Mouse (Mus musculus) hindbrain, embryonic 16.5 days (tissue): ENCODE data around the gene A830018L16Rik. TPM values are rescaled to one million over a fixed set of nuclear protein-coding genes. Genes with fewer than 3 reads are reported as not detected.
A peak's percentile ranks its signal among the peaks of the same experiment; 100 is the strongest.

Experiments
- ATAC-seq: fragments of 200-750 bp; cut with Nextera tagmentation; 2 replicates; pipeline ENCODE4 v1.8.0; 2017; ENCODE audit warnings: moderate TSS enrichment, moderate library complexity
- H3K27ac ChIP-seq: fragments of 300-500 bp; sonication (generic); 2 replicates; pipeline ENCODE4 v1.5.1; 2014; ENCODE audit warnings: low read depth, mild to moderate bottlenecking, control low read depth, low read length, moderate library complexity
- H3K27me3 ChIP-seq: fragments of 300-500 bp; sonication (generic); replicated peaks from 2 replicates; pipeline ENCODE4 v1.6.1; 2014; ENCODE audit warnings: low read length; ENCODE audit not compliant: control insufficient read depth, insufficient read depth
- H3K36me3 ChIP-seq: fragments of 300-500 bp; sonication (generic); 2 replicates; pipeline ENCODE4 v1.6.1; 2014; ENCODE audit warnings: mild to moderate bottlenecking, low read length, moderate library complexity, mixed read lengths; ENCODE audit not compliant: control insufficient read depth, insufficient read depth
- H3K4me1 ChIP-seq: fragments of 300-500 bp; sonication (generic); 2 replicates; pipeline ENCODE4 v1.6.1; 2014; ENCODE audit warnings: low read depth, low read length; ENCODE audit not compliant: control insufficient read depth, insufficient read depth
- H3K4me2 ChIP-seq: fragments of 300-500 bp; sonication (generic); 2 replicates; pipeline ENCODE4 v1.6.1; 2014; ENCODE audit warnings: mild to moderate bottlenecking, low read length, control low read depth, moderate library complexity
- H3K4me3 ChIP-seq: fragments of 300-500 bp; sonication (generic); 2 replicates; pipeline ENCODE4 v1.5.1; 2014; ENCODE audit warnings: mild to moderate bottlenecking, low read length, control low read depth, moderate library complexity
- H3K9ac ChIP-seq: fragments of 300-500 bp; sonication (generic); 2 replicates; pipeline ENCODE4 v1.6.1; 2014; ENCODE audit warnings: low read depth, mild to moderate bottlenecking, control low read depth, low read length, moderate library complexity
- H3K9me3 ChIP-seq: fragments of 300-500 bp; sonication (generic); 2 replicates; pipeline ENCODE4 v1.6.1; 2014; ENCODE audit warnings: mild to moderate bottlenecking, low read length, moderate library complexity; ENCODE audit not compliant: control insufficient read depth
- WGBS: fragments of 180-500 bp; shearing (Covaris S2); extraction: QIAGEN DNeasy Blood & Tissue Kit; methylation state at CpG from one replicate; pipeline ENCODE4 v1.1.7; 2014; 5-methylcytosine and 5-hydroxymethylcytosine counted together
- polyA plus RNA-seq: library from polyadenylated mRNA; unstranded; fragments of >200 nt; fragmentation: Nextera tagmentation; extraction: Ambion mirVana; gene quantifications from 2 replicates; pipeline ENCODE4 v1.2.1, GENCODE M21; 2015

A830018L16Rik gene
- polyA plus RNA-seq, 1 experiment from 2014 or later, result 12.9 TPM

DNA sequence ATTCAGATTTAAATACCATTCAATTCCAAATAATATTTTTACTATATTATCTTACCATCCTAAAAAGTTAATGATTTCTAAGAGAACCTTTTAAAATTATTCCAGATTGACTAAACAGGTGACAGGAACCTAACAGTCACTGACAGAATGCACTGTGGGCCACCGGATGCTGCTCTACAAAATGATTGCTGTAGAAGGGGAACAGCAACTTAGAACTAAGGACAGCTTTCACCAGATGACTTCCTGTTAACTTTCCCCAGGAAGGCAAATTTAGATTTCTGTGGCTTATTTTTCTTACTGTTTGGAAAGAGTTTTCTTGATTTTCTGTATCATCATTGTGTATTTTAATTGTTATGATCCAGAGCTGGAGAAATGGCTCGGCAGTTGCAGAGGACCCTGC lies 156.4 kb downstream of the A830018L16Rik start:
- Histone ChIP-seq H3K4me3 (no peak overlapping the region), H3K4me1 (no peaks in the 10 kb centered on the region), H3K4me2 (no peak overlapping the region), H3K27me3 (no peaks in the 10 kb centered on the region), H3K9me3 (no peaks in the 10 kb centered on the region), H3K36me3 (no peaks in the 10 kb centered on the region), H3K9ac (no peak overlapping the region), H3K27ac (no peak overlapping the region)
- 92% methylated on average over 2 of the region's 2 CpGs for WGBS
- ATAC-seq, result no peak

DNA sequence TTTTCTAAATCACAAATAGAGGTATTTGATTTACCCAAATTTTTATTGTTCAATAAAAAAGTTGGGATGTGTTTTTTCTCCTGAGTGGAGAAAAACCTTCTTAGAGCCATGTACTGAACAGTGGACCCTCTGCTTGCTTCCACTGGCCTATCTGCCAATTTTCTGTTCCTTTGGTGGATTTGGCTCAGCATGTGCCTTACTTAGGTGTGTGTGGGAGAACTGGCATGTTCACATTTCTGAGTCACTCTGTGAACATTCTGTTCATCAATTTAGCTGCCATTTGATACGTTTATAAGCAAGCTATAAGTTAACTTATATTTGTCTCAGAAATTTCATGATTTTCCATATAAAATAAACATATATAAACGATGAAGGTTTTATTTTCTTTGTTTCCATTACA lies 159.6 kb downstream of the A830018L16Rik start:
- H3K4me3 ChIP-seq, result no peak overlapping the region
- no peaks in the 10 kb centered on the region for H3K4me1 ChIP-seq
- 86% methylated on average over 2 of the region's 2 CpGs for WGBS
- H3K27ac ChIP-seq, result no peak overlapping the region
- no peak overlapping the region for H3K9ac ChIP-seq
- no peak overlapping the region for H3K4me2 ChIP-seq
- no peaks in the 10 kb centered on the region for H3K27me3 ChIP-seq
- no peaks in the 10 kb centered on the region for H3K9me3 ChIP-seq
- no peaks in the 10 kb centered on the region for H3K36me3 ChIP-seq
- ATAC-seq, result no peak

DNA sequence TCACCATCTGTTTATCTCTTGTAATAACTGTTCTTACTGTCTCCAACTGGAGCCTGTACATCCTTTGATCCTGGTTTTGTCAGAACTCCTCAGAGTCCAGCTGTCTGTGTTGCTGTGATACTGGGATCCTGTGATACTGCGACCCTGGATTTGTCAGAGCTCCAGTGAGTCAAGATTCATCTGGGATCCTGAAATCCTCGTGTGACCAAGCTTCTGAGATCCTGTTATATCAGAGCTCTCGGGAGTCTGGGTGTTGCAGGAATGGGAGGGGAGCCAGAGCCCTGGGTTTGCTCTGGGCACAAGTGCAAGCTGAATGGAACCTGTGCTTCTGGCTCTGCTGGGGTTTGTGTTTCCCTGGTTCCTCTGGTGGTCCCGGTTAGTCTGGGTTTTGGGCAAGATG lies 166.1 kb downstream of the A830018L16Rik start:
- Histone ChIP-seq H3K9me3 (no peaks in the 10 kb centered on the region), H3K4me3 (no peak overlapping the region), H3K4me1 (no peaks in the 10 kb centered on the region), H3K4me2 (no peak overlapping the region), H3K36me3 (no peaks in the 10 kb centered on the region), H3K27me3 (no peaks in the 10 kb centered on the region), H3K27ac (no peak overlapping the region), H3K9ac (no peak overlapping the region)
- 75% methylated on average over 4 of the region's 4 CpGs for WGBS
- no peak for ATAC-seq

DNA sequence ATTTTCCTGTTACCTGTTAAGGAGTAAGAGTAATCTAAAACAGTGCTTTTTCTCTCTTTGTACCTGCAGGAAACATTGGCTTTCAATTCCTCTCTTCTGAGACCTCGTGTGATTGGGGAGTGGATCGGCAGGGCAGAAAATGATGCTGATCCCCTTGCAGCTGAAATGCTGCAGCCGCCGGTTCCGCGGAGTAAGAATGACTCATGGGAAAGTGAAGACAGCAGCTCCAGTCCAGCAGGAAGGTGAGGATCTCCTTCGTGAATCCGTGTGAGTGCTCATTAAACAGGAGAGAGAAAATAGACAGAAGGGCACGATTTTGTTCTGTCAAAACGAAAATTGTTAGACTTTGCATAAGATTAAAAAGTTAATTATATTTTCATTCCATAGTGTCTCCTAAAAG lies 174.4 kb downstream of the A830018L16Rik start:
- 82% methylated on average over 10 of the region's 10 CpGs for WGBS

DNA sequence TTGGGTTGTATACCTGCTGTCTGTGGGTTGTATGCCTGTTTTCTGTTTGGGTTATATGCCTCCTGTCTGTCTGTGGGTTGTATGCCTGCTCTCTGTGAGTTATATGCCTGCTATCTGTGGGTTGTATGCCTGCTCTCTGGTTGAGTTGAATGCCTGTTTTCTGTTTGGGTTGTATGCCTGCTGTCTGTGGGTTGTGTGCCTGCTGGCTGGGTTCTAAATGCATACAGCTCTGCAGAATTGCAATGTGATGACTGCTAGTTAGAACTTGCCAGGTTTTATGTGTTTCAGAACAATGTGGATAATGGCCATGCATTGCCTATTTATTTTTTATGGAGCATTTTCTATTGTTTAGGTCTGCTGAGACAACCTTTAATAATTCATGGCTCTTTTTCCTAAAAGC lies 236.2 kb downstream of the A830018L16Rik start:
- H3K9ac ChIP-seq, result no peak overlapping the region
- H3K27ac ChIP-seq, result no peak overlapping the region
- H3K9me3 ChIP-seq, result no peaks in the 10 kb centered on the region
- no peaks in the 10 kb centered on the region for H3K27me3 ChIP-seq
- no peaks in the 10 kb centered on the region for H3K4me1 ChIP-seq
- no peak overlapping the region for H3K4me2 ChIP-seq
- H3K36me3 ChIP-seq, result no peaks in the 10 kb centered on the region
- ATAC-seq, result no peak
- no peak overlapping the region for H3K4me3 ChIP-seq

More for the DNA sequence above, 174.4 kb downstream of the A830018L16Rik start:
- Histone ChIP-seq H3K9me3 (no peaks in the 10 kb centered on the region), H3K27me3 (no peaks in the 10 kb centered on the region), H3K27ac (no peak overlapping the region), H3K4me2 (no peak overlapping the region), H3K4me1 (no peaks in the 10 kb centered on the region), H3K36me3 (no peaks in the 10 kb centered on the region), H3K4me3 (no peak overlapping the region), H3K9ac (no peak overlapping the region)
- ATAC-seq, result no peak

DNA sequence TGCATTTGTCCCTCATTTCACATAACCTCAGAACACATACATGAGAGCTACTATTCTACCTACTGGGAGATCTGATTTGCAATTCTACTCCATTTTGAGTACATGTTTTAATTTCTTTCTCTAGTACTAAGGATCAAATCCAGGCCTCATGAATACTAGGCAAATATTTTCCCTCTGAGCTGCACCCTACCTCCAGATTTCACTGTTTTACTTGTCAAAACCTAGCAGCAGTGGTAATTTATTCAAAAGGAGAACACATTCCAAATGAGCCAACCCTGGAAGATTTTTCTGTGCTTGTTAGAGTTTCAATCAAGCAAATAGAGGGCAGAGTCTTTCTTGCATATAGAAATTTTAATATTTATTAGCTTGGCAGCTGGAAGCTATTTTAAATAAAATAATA lies 238.9 kb downstream of the A830018L16Rik start:
- Histone ChIP-seq H3K9ac (no peak overlapping the region), H3K27ac (no peak overlapping the region), H3K9me3 (no peaks in the 10 kb centered on the region), H3K4me1 (no peaks in the 10 kb centered on the region), H3K36me3 (no peaks in the 10 kb centered on the region), H3K4me2 (no peak overlapping the region), H3K27me3 (no peaks in the 10 kb centered on the region), H3K4me3 (no peak overlapping the region)
- no peak for ATAC-seq

DNA sequence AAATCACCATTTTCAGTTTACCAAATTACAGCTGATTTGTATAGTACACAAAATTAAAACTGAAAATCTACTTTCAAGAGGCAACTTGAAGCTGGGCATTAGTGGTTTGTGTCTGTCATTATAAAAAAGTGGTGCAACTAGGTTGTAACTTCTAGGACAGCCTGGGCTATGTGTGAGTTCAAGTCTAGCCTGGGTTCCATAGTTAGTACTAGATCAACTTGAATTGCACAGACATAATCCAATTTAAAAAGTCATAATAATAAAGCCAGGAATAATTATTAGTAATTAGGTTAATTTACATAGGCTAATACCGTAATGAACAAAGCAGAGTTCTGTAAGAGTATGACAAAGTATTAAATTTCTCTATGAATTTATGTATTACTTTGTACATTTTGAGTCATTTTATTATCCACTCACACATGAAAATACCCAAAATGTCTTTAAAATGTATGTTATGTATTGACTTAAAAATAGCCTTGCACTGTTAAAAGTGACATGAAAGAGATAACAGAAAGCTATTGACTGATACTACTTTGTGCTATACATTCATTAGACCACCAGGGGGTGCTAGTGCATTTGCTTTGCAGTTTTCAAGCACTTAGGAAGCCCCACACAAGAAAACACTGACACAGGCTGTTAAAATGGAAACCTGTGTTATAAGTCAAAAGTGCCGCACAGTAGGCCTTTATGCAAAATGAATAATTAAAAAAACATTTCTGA lies 243.6 kb downstream of the A830018L16Rik start:
- no peaks in the 10 kb centered on the region for H3K36me3 ChIP-seq
- no peaks in the 10 kb centered on the region for H3K9me3 ChIP-seq
- peak; percentile 90 for ATAC-seq
- no peak overlapping the region for H3K9ac ChIP-seq
- WGBS, result 61% methylated on average over 2 of the region's 2 CpGs
- no peak overlapping the region for H3K4me2 ChIP-seq
- no peak overlapping the region for H3K27ac ChIP-seq
- H3K4me1 ChIP-seq, result no peaks in the 10 kb centered on the region
- no peak overlapping the region for H3K4me3 ChIP-seq
- H3K27me3 ChIP-seq, result no peaks in the 10 kb centered on the region

DNA sequence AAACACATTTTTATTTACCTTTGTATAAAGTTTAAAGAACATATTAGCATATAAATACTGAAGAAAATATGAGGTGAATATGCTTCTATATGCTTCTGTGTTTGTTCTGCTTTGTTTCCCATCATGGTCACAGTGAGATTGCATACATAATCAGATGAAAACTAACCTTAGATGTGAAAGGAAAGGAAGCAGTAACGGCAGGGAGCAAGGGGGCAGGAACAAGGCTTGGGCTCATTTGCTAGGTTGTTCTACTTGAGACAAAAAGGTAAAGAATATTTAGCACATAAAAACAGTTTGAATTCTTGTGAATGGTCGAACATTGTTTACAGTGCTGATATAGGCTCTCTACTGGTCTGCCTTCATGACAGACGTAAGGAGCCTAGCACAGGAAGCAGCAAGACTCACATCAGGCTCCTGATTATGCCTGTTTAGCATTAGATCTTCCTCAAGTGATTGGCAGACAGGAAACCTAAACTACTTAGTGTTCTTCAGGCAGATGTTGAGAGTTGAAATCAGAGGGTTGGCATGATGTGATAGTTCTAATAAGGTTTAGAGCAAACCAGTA lies 244.2 kb downstream of the A830018L16Rik start:
- Histone ChIP-seq H3K27me3 (no peaks in the 10 kb centered on the region), H3K9ac (no peak overlapping the region), H3K4me1 (no peaks in the 10 kb centered on the region), H3K4me2 (no peak overlapping the region), H3K36me3 (no peaks in the 10 kb centered on the region), H3K27ac (no peak overlapping the region), H3K4me3 (no peak overlapping the region), H3K9me3 (no peaks in the 10 kb centered on the region)
- peak; percentile 71 for ATAC-seq
- 34% methylated on average over 3 of the region's 3 CpGs for WGBS

DNA sequence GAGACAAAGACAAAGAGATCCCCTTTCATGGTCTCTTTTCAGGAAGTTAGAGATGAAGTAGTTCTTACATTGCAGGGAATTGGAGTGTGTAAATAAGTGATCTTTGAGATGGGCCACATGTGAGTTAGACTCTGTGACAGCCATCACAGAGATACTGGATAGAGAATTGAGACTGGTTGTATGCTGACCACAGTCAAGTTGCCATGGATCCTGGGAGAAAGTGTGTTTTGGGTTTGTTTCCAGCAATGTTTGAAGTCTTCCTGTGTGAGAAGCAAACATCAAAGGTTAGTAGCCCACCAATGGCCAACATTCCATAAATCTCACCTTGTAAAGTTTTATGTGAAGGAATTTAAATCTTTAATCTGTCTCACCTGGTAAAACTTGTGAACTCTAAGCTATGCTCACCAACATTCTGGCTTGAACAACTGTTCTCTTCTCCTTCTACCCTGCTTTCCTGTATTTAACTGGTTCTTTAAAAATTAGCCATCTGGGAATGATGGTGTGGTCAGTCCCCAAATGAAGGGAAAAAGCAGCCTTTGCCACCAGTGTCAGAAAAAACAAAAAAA lies 330.9 kb downstream of the A830018L16Rik start:
- ATAC-seq, result no peak
- Histone ChIP-seq H3K4me2 (no peak overlapping the region), H3K9ac (no peak overlapping the region)

More for the DNA sequence above, 330.9 kb downstream of the A830018L16Rik start:
- Histone ChIP-seq H3K36me3 (no peaks in the 10 kb centered on the region), H3K4me1 (no peaks in the 10 kb centered on the region), H3K4me3 (no peak overlapping the region), H3K27ac (no peak overlapping the region), H3K9me3 (no peaks in the 10 kb centered on the region), H3K27me3 (no peaks in the 10 kb centered on the region)
